Mouse (Mus musculus) G1E-ER4 (cell line): ENCODE results near the gene Mafg. TPM values are rescaled to one million over a fixed set of nuclear protein-coding genes. Genes with fewer than 3 reads are reported as not detected.

Experiments used
- GATA1 ChIP-seq: IDR thresholded peaks from one replicate; pipeline ENCODE4 v1.8.0; 2012; ENCODE audit warnings: low read length, inconsistent platforms
- polyA plus RNA-seq: library from polyadenylated mRNA; stranded (reverse); fragments of >175 nt; gene quantifications from 2 replicates; pipeline ENCODE4 v1.2.3, GENCODE M21; 2012

Mafg gene
- polyA plus RNA-seq, 1 experiment: 44.0 TPM

GRCm38 (mm10) chr11:120597240-120598235 is 35.9 kb downstream of the Mafg start:
- no peak for TF ChIP-seq GATA1

GRCm38 (mm10) chr11:120588531-120588930 is 44.9 kb downstream of the Mafg start:
- peak; percentile 35 for TF ChIP-seq GATA1

- TF ChIP-seq GATA1: no peak
These were observed 49.5 kb downstream of the Mafg start for GRCm38 (mm10) chr11:120583937-120584336.

GRCm38 (mm10) chr11:120582268-120582981 is 51.0 kb downstream of the Mafg start:
- TF ChIP-seq GATA1: no peak

GRCm38 (mm10) chr11:120581490-120582267 is 51.7 kb downstream of the Mafg start, which contains the start of gene Arhgdia:
Gene Arhgdia (minus strand): TSS chr11:120581624.
- TF ChIP-seq GATA1: no peak

GRCm38 (mm10) chr11:120580871-120581331 is 52.5 kb downstream of the Mafg start:
- no peak for TF ChIP-seq GATA1

GRCm38 (mm10) chr11:120580190-120580589 is 53.2 kb downstream of the Mafg start:
- TF ChIP-seq GATA1: no peak

GRCm38 (mm10) chr11:120579316-120580107 is 53.9 kb downstream of the Mafg start:
- no peak for TF ChIP-seq GATA1

- TF ChIP-seq GATA1: no peak
These were observed 54.6 kb downstream of the Mafg start for GRCm38 (mm10) chr11:120578694-120579243.

GRCm38 (mm10) chr11:120578024-120578693 is 55.2 kb downstream of the Mafg start:
- no peak for TF ChIP-seq GATA1

GRCm38 (mm10) chr11:120577211-120578023 is 56.0 kb downstream of the Mafg start:
- TF ChIP-seq GATA1: no peak

GRCm38 (mm10) chr11:120576365-120576981 is 56.9 kb downstream of the Mafg start:
- TF ChIP-seq GATA1: no peak
